Mouse (Mus musculus) MEL (cell line): ENCODE measurements at regions not wholly inside any gene's neighbourhood (a gene's known extent, or its start where the extent isn't known, plus 50 kb on each side); places are given as distances from the start of the nearest gene placed in this dataset.

Experiments
- DNase-seq: peaks from one replicate; pipeline ENCODE4 v3.0.0; 2011; ENCODE audit warnings: low read depth, low spot score
- H3K27ac ChIP-seq: 2 replicates; pipeline ENCODE4 v1.5.1; 2012; ENCODE audit warnings: low read depth, mild to moderate bottlenecking, control low read depth, low read length, moderate library complexity; ENCODE audit not compliant: control insufficient read depth
- H3K27me3 ChIP-seq, 2 experiments: fragments of 150-350 bp in 1 of 2; sonication (generic) in 1 of 2; 2 replicates each; pipeline ENCODE4 v1.6.1; 2012; ENCODE audit warnings: low read length in 2 of 2, mild to moderate bottlenecking in 2 of 2, improper control_type of control experiment in 1 of 2, moderate library complexity in 1 of 2; ENCODE audit not compliant: insufficient read depth in 2 of 2, control insufficient read depth in 1 of 2
- H3K36me3 ChIP-seq, 2 experiments: 2 replicates each; pipeline ENCODE4 v1.6.1; 2012 to 2014; ENCODE audit warnings: low read length in 2 of 2, improper control_type of control experiment in 1 of 2, inconsistent platforms in 1 of 2, mild to moderate bottlenecking in 1 of 2; ENCODE audit not compliant: insufficient read depth in 2 of 2, control insufficient read depth in 1 of 2
- H3K4me1 ChIP-seq, 2 experiments: fragments of 150-350 bp in 1 of 2; sonication (generic) in 1 of 2; 2 replicates each; pipeline ENCODE4 v1.6.1; 2012; ENCODE audit warnings: low read length in 2 of 2, improper control_type of control experiment in 1 of 2, mild to moderate bottlenecking in 1 of 2; ENCODE audit not compliant: insufficient read depth in 2 of 2, control insufficient read depth in 1 of 2
- H3K4me3 ChIP-seq, 2 experiments: fragments of 150-350 bp in 1 of 2; sonication (generic) in 1 of 2; 2 replicates each; pipeline ENCODE4 v1.5.1; 2012; ENCODE audit warnings: low read depth in 2 of 2, low read length in 2 of 2, mild to moderate bottlenecking in 2 of 2, moderate library complexity in 2 of 2, control low read depth in 1 of 2, improper control_type of control experiment in 1 of 2; ENCODE audit not compliant: control insufficient read depth in 1 of 2, insufficient read depth in 1 of 2
- H3K79me2 ChIP-seq: 2 replicates; pipeline ENCODE4 v1.6.1; 2012; ENCODE audit warnings: mild to moderate bottlenecking, low read length, moderate library complexity; ENCODE audit not compliant: control insufficient read depth, poor library complexity, insufficient read depth
- H3K9ac ChIP-seq: 2 replicates; pipeline ENCODE4 v1.6.1; 2012; ENCODE audit warnings: low read depth, mild to moderate bottlenecking, control low read depth, low read length, moderate library complexity; ENCODE audit not compliant: control insufficient read depth, poor library complexity, severe bottlenecking
- H3K9me3 ChIP-seq: fragments of 150-350 bp; sonication (generic); replicated peaks from 2 replicates; pipeline ENCODE4 v1.6.1; 2012; ENCODE audit warnings: mild to moderate bottlenecking, low read length, improper control_type of control experiment, moderate library complexity; ENCODE audit not compliant: insufficient read depth
- CHD2 ChIP-seq: IDR thresholded peaks from 2 replicates; pipeline ENCODE4 v1.6.1; 2011; ENCODE audit warnings: low read length, improper control_type of control experiment
- ELF1 ChIP-seq: IDR thresholded peaks from 2 replicates; pipeline ENCODE4 v1.6.1; 2014; ENCODE audit warnings: low read depth, mild to moderate bottlenecking, inconsistent platforms, low read length, improper control_type of control experiment, moderate library complexity
- EP300 ChIP-seq, 2 experiments: IDR thresholded peaks; 2 replicates each; pipeline ENCODE4 v1.6.1; 2011; ENCODE audit warnings: improper control_type of control experiment in 2 of 2, low read length in 2 of 2, low read depth in 1 of 2, mild to moderate bottlenecking in 1 of 2
- ETS1 ChIP-seq: IDR thresholded peaks from 2 replicates; pipeline ENCODE4 v1.6.1; 2012; ENCODE audit warnings: low read depth, mild to moderate bottlenecking, inconsistent platforms, low read length, improper control_type of control experiment, moderate library complexity
- HCFC1 ChIP-seq: IDR thresholded peaks from 2 replicates; pipeline ENCODE4 v1.6.1; 2012; ENCODE audit warnings: low read depth, mild to moderate bottlenecking, inconsistent platforms, low read length, improper control_type of control experiment, moderate library complexity
- JUND ChIP-seq: IDR thresholded peaks from 2 replicates; pipeline ENCODE4 v1.6.1; 2011; ENCODE audit warnings: low read depth, mild to moderate bottlenecking, improper control_type of control experiment, low read length
- MAFK ChIP-seq: IDR thresholded peaks from 2 replicates; pipeline ENCODE4 v1.6.1; 2011; ENCODE audit warnings: low read depth, mild to moderate bottlenecking, low read length, improper control_type of control experiment, borderline replicate concordance
- MAZ ChIP-seq: IDR thresholded peaks from 2 replicates; pipeline ENCODE4 v1.6.1; 2012; ENCODE audit warnings: low read depth, mild to moderate bottlenecking, inconsistent platforms, low read length, improper control_type of control experiment
- NRF1 ChIP-seq: IDR thresholded peaks from 2 replicates; pipeline ENCODE4 v1.6.1; 2014; ENCODE audit warnings: low read depth, mild to moderate bottlenecking, inconsistent platforms, low read length, improper control_type of control experiment, moderate library complexity; ENCODE audit not compliant: poor library complexity, insufficient read depth, severe bottlenecking
- POLR2A ChIP-seq, 2 experiments: IDR thresholded peaks; 2 replicates each; pipeline ENCODE4 v1.6.1; 2011 to 2012; ENCODE audit warnings: low read length in 2 of 2, mild to moderate bottlenecking in 2 of 2, control low read depth in 1 of 2, improper control_type of control experiment in 1 of 2, low read depth in 1 of 2, moderate library complexity in 1 of 2; ENCODE audit not compliant: control insufficient read depth in 1 of 2, insufficient read depth in 1 of 2, poor library complexity in 1 of 2
- POLR2AphosphoS5 ChIP-seq: IDR thresholded peaks from 2 replicates; pipeline ENCODE4 v1.6.1; 2012; ENCODE audit warnings: low read depth, borderline replicate concordance, mild to moderate bottlenecking, inconsistent platforms, low read length, moderate library complexity, mixed read lengths
- RCOR1 ChIP-seq: IDR thresholded peaks from 2 replicates; pipeline ENCODE4 v1.6.1; 2012; ENCODE audit warnings: low read depth, mild to moderate bottlenecking, inconsistent platforms, low read length, improper control_type of control experiment
- TAL1 ChIP-seq: IDR thresholded peaks from 2 replicates; pipeline ENCODE4 v1.6.1; 2012; ENCODE audit warnings: mild to moderate bottlenecking, inconsistent platforms, low read length, moderate library complexity, mixed read lengths
- TCF12 ChIP-seq: IDR thresholded peaks from 2 replicates; pipeline ENCODE4 v1.6.1; 2014; ENCODE audit warnings: low read depth, mild to moderate bottlenecking, inconsistent platforms, low read length, improper control_type of control experiment, moderate library complexity
- UBTF ChIP-seq: IDR thresholded peaks from 2 replicates; pipeline ENCODE4 v1.6.1; 2012; ENCODE audit warnings: low read depth, mild to moderate bottlenecking, inconsistent platforms, low read length, improper control_type of control experiment, moderate library complexity, borderline replicate concordance; ENCODE audit not compliant: insufficient read depth
- USF2 ChIP-seq, 2 experiments: IDR thresholded peaks; 2 replicates each; pipeline ENCODE4 v1.6.1; 2011 to 2012; ENCODE audit warnings: improper control_type of control experiment in 2 of 2, low read length in 2 of 2, borderline replicate concordance in 1 of 2, inconsistent platforms in 1 of 2, low read depth in 1 of 2, mild to moderate bottlenecking in 1 of 2; ENCODE audit not compliant: insufficient read depth in 1 of 2
- ZC3H11A ChIP-seq: IDR thresholded peaks from 2 replicates; pipeline ENCODE4 v1.6.1; 2012; ENCODE audit warnings: low read depth, mild to moderate bottlenecking, inconsistent platforms, low read length, improper control_type of control experiment
- ZMIZ1 ChIP-seq: IDR thresholded peaks from 2 replicates; pipeline ENCODE4 v1.6.1; 2012; ENCODE audit warnings: low read depth, mild to moderate bottlenecking, inconsistent platforms, low read length, improper control_type of control experiment, moderate library complexity
- ZNF384 ChIP-seq: IDR thresholded peaks from 2 replicates; pipeline ENCODE4 v1.6.1; 2012; ENCODE audit warnings: low read depth, mild to moderate bottlenecking, inconsistent platforms, low read length, improper control_type of control experiment

GRCm38 (mm10) chr9:14058592-14059227 is 216.2 kb upstream of the Sesn3 start:
- Histone ChIP-seq H3K79me2 (no peaks in the 10 kb centered on the region), H3K4me3 (no peak overlapping the region), H3K27me3 (peaks cover 10 to 11% of the 10 kb centered on the region in 2 experiments), H3K36me3 (no peaks in the 10 kb centered on the region), H3K27ac (no peak overlapping the region), H3K4me1 (no peaks in the 10 kb centered on the region), H3K9ac (no peak overlapping the region), H3K9me3 (no peaks in the 10 kb centered on the region)
- TF ChIP-seq ETS1 (no peak), ZMIZ1 (no peak), TAL1 (no peak), ELF1 (no peak), POLR2AphosphoS5 (no peak), TCF12 (no peak), UBTF (no peak)
- no peak for DNase-seq

GRCm38 (mm10) chr9:14059228-14059779 is 215.6 kb upstream of the Sesn3 start:
- Histone ChIP-seq H3K9me3 (no peaks in the 10 kb centered on the region), H3K9ac (no peak overlapping the region), H3K4me1 (no peaks in the 10 kb centered on the region), H3K79me2 (no peaks in the 10 kb centered on the region), H3K27me3 (peaks cover 10 to 11% of the 10 kb centered on the region in 2 experiments), H3K4me3 (no peak overlapping the region), H3K36me3 (no peaks in the 10 kb centered on the region), H3K27ac (no peak overlapping the region)
- TF ChIP-seq CHD2 (no peak), ZMIZ1 (no peak), ETS1 (no peak), USF2 (IDR thresholded peaks at IDR 0.05; ENCODE audit: borderline replicate concordance in 1 of 2, insufficient read depth in 1 of 2, low read depth in 1 of 2, low read length in 2 of 2) (no peak), TAL1 (no peak), TCF12 (no peak), EP300 (IDR thresholded peaks at IDR 0.05; ENCODE audit: low read depth in 1 of 2, low read length in 2 of 2) (no peak), UBTF (no peak), ZC3H11A (no peak), NRF1 (no peak), JUND (no peak), ZNF384 (no peak), MAFK (no peak), RCOR1 (no peak), POLR2A (IDR thresholded peaks at IDR 0.05; ENCODE audit: control insufficient read depth in 1 of 2, insufficient read depth in 1 of 2, low read depth in 1 of 2, low read length in 2 of 2, poor library complexity in 1 of 2) (no peak), HCFC1 (no peak), MAZ (no peak)
- TF ChIP-seq, all 39 proteins: peak for 0
- no peak for DNase-seq
